Mouse (Mus musculus) CH12.LX (cell line): ENCODE results near the gene Fcrl1. TPM values are rescaled to one million over a fixed set of nuclear protein-coding genes. Genes with fewer than 3 reads are reported as not detected.

Experiments used
- DNase-seq: peaks from one replicate; pipeline ENCODE4 v3.0.0-alpha.2; 2013; ENCODE audit errors: extremely low read depth
- H3K27ac ChIP-seq: 2 replicates; pipeline ENCODE4 v1.5.1; 2012; ENCODE audit warnings: low read depth, mild to moderate bottlenecking, control low read depth, moderate library complexity; ENCODE audit not compliant: insufficient read depth
- H3K27me3 ChIP-seq: replicated peaks from 2 replicates; pipeline ENCODE3; 2012; ENCODE audit warnings: inconsistent platforms
- H3K36me3 ChIP-seq, 2 experiments: replicated peaks in 1 of 2; 2 replicates each; pipeline versions ENCODE3 to v1.6.1; 2012; ENCODE audit warnings: inconsistent platforms in 1 of 2, low read length in 1 of 2, mild to moderate bottlenecking in 1 of 2, mixed read lengths in 1 of 2, moderate library complexity in 1 of 2; ENCODE audit not compliant: control insufficient read depth in 1 of 2, insufficient read depth in 1 of 2
- H3K4me1 ChIP-seq, 2 experiments: 2 replicates each; pipeline ENCODE4 v1.6.1; 2012; ENCODE audit warnings: inconsistent platforms in 1 of 2, moderate library complexity in 1 of 2; ENCODE audit not compliant: insufficient read depth in 2 of 2, control insufficient read depth in 1 of 2
- H3K4me2 ChIP-seq: 2 replicates; pipeline ENCODE4 v1.6.1; 2012; ENCODE audit warnings: low read depth, mild to moderate bottlenecking, control low read depth; ENCODE audit not compliant: poor library complexity, insufficient read depth, severe bottlenecking
- H3K4me3 ChIP-seq, 3 experiments: fragments of 150-350 bp in 1 of 3; sonication (generic) in 1 of 3; replicated peaks in 1 of 3; 2 replicates each; pipeline versions ENCODE3 to v1.5.1; 2011 to 2012; ENCODE audit warnings: low read depth in 2 of 3, low read length in 2 of 3, mild to moderate bottlenecking in 2 of 3, moderate library complexity in 2 of 3, control low read depth in 1 of 3, improper control_type of control experiment in 1 of 3, inconsistent platforms in 1 of 3, mixed read lengths in 1 of 3; ENCODE audit not compliant: poor library complexity in 1 of 3
- H3K79me2 ChIP-seq: replicated peaks from 2 replicates; pipeline ENCODE4 v1.6.1; 2012; ENCODE audit warnings: mild to moderate bottlenecking, moderate library complexity; ENCODE audit not compliant: control insufficient read depth, poor library complexity, insufficient read depth, severe bottlenecking; ENCODE audit errors: extremely low read depth
- H3K9ac ChIP-seq: 2 replicates; pipeline ENCODE4 v1.6.1; 2012; ENCODE audit warnings: low read depth, mild to moderate bottlenecking, control low read depth, moderate library complexity; ENCODE audit not compliant: insufficient read depth
- H3K9me3 ChIP-seq: replicated peaks from 2 replicates; pipeline ENCODE3; 2012; ENCODE audit warnings: low read length, inconsistent platforms, mixed read lengths
- BHLHE40 ChIP-seq: IDR thresholded peaks from 2 replicates; pipeline ENCODE4 v1.6.1; 2011; ENCODE audit warnings: mild to moderate bottlenecking, low read depth, low read length, improper control_type of control experiment
- CHD1 ChIP-seq: IDR thresholded peaks from 2 replicates; pipeline ENCODE4 v1.6.1; 2012; ENCODE audit warnings: low read depth, low read length, improper control_type of control experiment, inconsistent platforms
- CHD2 ChIP-seq: IDR thresholded peaks from 2 replicates; pipeline ENCODE4 v1.6.1; 2011; ENCODE audit warnings: low read length, improper control_type of control experiment
- CTCF ChIP-seq, 2 experiments: IDR thresholded peaks in 1 of 2; conservative IDR thresholded peaks in 1 of 2; 2 replicates each; pipeline ENCODE4 v1.5.1; 2011 to 2012; ENCODE audit warnings: low read depth in 2 of 2, low read length in 2 of 2, improper control_type of control experiment in 1 of 2, inconsistent platforms in 1 of 2, mild to moderate bottlenecking in 1 of 2, moderate library complexity in 1 of 2
- E2F4 ChIP-seq: IDR thresholded peaks from 2 replicates; pipeline ENCODE4 v1.6.1; 2011; ENCODE audit warnings: low read depth, low read length, improper control_type of control experiment; ENCODE audit not compliant: insufficient replicate concordance
- EP300 ChIP-seq: IDR thresholded peaks from 2 replicates; pipeline ENCODE4 v1.6.1; 2011; ENCODE audit warnings: low read length, improper control_type of control experiment
- GABPA ChIP-seq: IDR thresholded peaks from 2 replicates; pipeline ENCODE4 v1.6.1; 2012; ENCODE audit warnings: low read depth, low read length, improper control_type of control experiment, inconsistent platforms; ENCODE audit not compliant: insufficient replicate concordance
- HCFC1 ChIP-seq: IDR thresholded peaks from 2 replicates; pipeline ENCODE4 v1.6.1; 2012; ENCODE audit warnings: low read depth, mild to moderate bottlenecking, inconsistent platforms, low read length, improper control_type of control experiment
- IRF4 ChIP-seq: IDR thresholded peaks from 2 replicates; pipeline ENCODE4 v1.6.1; 2014; ENCODE audit warnings: low read depth, mild to moderate bottlenecking, inconsistent platforms, low read length, improper control_type of control experiment
- JUN ChIP-seq: IDR thresholded peaks from 2 replicates; pipeline ENCODE4 v1.6.1; 2011; ENCODE audit warnings: low read depth, mild to moderate bottlenecking, low read length, improper control_type of control experiment, moderate library complexity; ENCODE audit not compliant: insufficient read depth
- JUND ChIP-seq: conservative IDR thresholded peaks from 2 replicates; pipeline ENCODE4 v1.6.1; 2011; ENCODE audit warnings: low read depth, low read length, improper control_type of control experiment
- MAFK ChIP-seq: IDR thresholded peaks from 2 replicates; pipeline ENCODE4 v1.6.1; 2011; ENCODE audit warnings: low read length, improper control_type of control experiment; ENCODE audit not compliant: insufficient replicate concordance
- MAX ChIP-seq: IDR thresholded peaks from 2 replicates; pipeline ENCODE4 v1.6.1; 2011; ENCODE audit warnings: low read length, improper control_type of control experiment
- MAZ ChIP-seq: IDR thresholded peaks from 2 replicates; pipeline ENCODE4 v1.6.1; 2012; ENCODE audit warnings: low read depth, mild to moderate bottlenecking, inconsistent platforms, low read length, improper control_type of control experiment, moderate library complexity
- MEF2A ChIP-seq: IDR thresholded peaks from 2 replicates; pipeline ENCODE4 v1.6.1; 2014; ENCODE audit warnings: low read depth, mild to moderate bottlenecking, inconsistent platforms, low read length, improper control_type of control experiment, borderline replicate concordance
- MXI1 ChIP-seq: IDR thresholded peaks from 2 replicates; pipeline ENCODE4 v1.6.1; 2011; ENCODE audit warnings: mild to moderate bottlenecking, low read depth, low read length, improper control_type of control experiment
- MYC ChIP-seq: IDR thresholded peaks from 2 replicates; pipeline ENCODE4 v1.6.1; 2011; ENCODE audit warnings: low read depth, mild to moderate bottlenecking, improper control_type of control experiment, low read length
- NRF1 ChIP-seq: IDR thresholded peaks from 2 replicates; pipeline ENCODE4 v1.6.1; 2014; ENCODE audit warnings: low read depth, mild to moderate bottlenecking, inconsistent platforms, low read length, improper control_type of control experiment, moderate library complexity
- PAX5 ChIP-seq: IDR thresholded peaks from 2 replicates; pipeline ENCODE4 v1.6.1; 2012; ENCODE audit warnings: low read length, inconsistent platforms, mixed read lengths
- POLR2AphosphoS2 ChIP-seq: IDR thresholded peaks from 2 replicates; pipeline ENCODE4 v1.6.1; 2011; ENCODE audit warnings: low read depth, low read length, improper control_type of control experiment
- RAD21 ChIP-seq: IDR thresholded peaks from 2 replicates; pipeline ENCODE4 v1.6.1; 2011; ENCODE audit warnings: low read depth, mild to moderate bottlenecking, low read length, improper control_type of control experiment, moderate library complexity
- SIN3A ChIP-seq: IDR thresholded peaks from 2 replicates; pipeline ENCODE4 v1.6.1; 2012; ENCODE audit warnings: low read length, improper control_type of control experiment, inconsistent platforms
- SMC3 ChIP-seq: IDR thresholded peaks from 2 replicates; pipeline ENCODE4 v1.6.1; 2011; ENCODE audit warnings: low read depth, low read length, improper control_type of control experiment
- TBP ChIP-seq: conservative IDR thresholded peaks from 2 replicates; pipeline ENCODE4 v1.6.1; 2011; ENCODE audit warnings: low read depth, low read length, improper control_type of control experiment
- TCF12 ChIP-seq: IDR thresholded peaks from 2 replicates; pipeline ENCODE4 v1.6.1; 2014; ENCODE audit warnings: low read depth, mild to moderate bottlenecking, inconsistent platforms, low read length, improper control_type of control experiment
- USF1 ChIP-seq: IDR thresholded peaks from 2 replicates; pipeline ENCODE4 v1.6.1; 2014; ENCODE audit warnings: low read depth, mild to moderate bottlenecking, inconsistent platforms, low read length, improper control_type of control experiment
- ZC3H11A ChIP-seq: IDR thresholded peaks from 2 replicates; pipeline ENCODE4 v1.6.1; 2012; ENCODE audit warnings: low read depth, mild to moderate bottlenecking, inconsistent platforms, low read length, improper control_type of control experiment
- ZKSCAN1 ChIP-seq: IDR thresholded peaks from 2 replicates; pipeline ENCODE4 v1.6.1; 2012; ENCODE audit warnings: low read depth, inconsistent platforms, low read length, improper control_type of control experiment, borderline replicate concordance
- dilution Hi-C: fragments of 300-500 bp; cut with MboI; formaldehyde crosslinking; loops from 2 replicates; pipeline ENCODE4 v1.14.3; 2020; ENCODE audit warnings: low sequenced_read_pairs; ENCODE audit not compliant: extremely low pct_unique_long_range_greater_than_20kb, extremely low pct_ligation_motif_present
- in situ Hi-C: fragments of 300-500 bp; cut with MboI; formaldehyde crosslinking; loops from 3 replicates; pipeline ENCODE4 v1.14.3; 2019; ENCODE audit warnings: low sequenced_read_pairs, low pct_ligation_motif_present, low pct_unique_long_range_greater_than_20kb, mixed read lengths
- polyA plus RNA-seq: library from polyadenylated mRNA; unstranded; fragments of >175 nt; gene quantifications from 2 replicates; pipeline ENCODE4 v1.2.1, GENCODE M21; 2012; ENCODE audit warnings: low read depth; ENCODE audit not compliant: insufficient read length
- total RNA-seq, 2 experiments: library from RNA; depleted of rRNA; stranded (reverse); fragments of 300-350 nt in 1 of 2; fragments of >200 nt in 1 of 2; gene quantifications; 2 replicates each; pipeline ENCODE4 v1.2.3; 2012 to 2014

The Fcrl1 gene
- total and polyA plus RNA-seq, 3 experiments = 20.6 to 50.1 (median 45.2) TPM

GRCm38 (mm10) chr3:87435479-87435878 is 59.3 kb downstream of the Fcrl1 start, which contains the start of gene Fcrl5:
Fcrl5 (plus strand) TSS chr3:87435773.
- dilution Hi-C loops = no loop called here
- DNase-seq = peak; percentile 70
- peaks cover 2% of the 10 kb centered on the region; the same call in 1 of the 2 replicates for H3K79me2 ChIP-seq
- peaks cover 9% of the 10 kb centered on the region for H3K9me3 ChIP-seq
- TF ChIP-seq MAZ (no peak), CHD2 (no peak), CHD1 (no peak), MAX (no peak), CTCF (conservative IDR thresholded peaks at IDR 0.05 in 1 of 2, IDR thresholded peaks at IDR 0.05 in 1 of 2; ENCODE audit: low read depth in 2 of 2, low read length in 2 of 2) (no peak), ZKSCAN1 (no peak), USF1 (no peak), JUN (no peak), E2F4 (no peak), HCFC1 (no peak), TBP (no peak), ZC3H11A (no peak), MYC (0 out of 2 replicates have a peak, but pooled peaks have one; percentile 63), TCF12 (no peak), RAD21 (no peak), MEF2A (0 out of 2 replicates have a peak, but pooled peaks have one; percentile 16), EP300 (peak; percentile 40; the same call in 1 of the 2 replicates), SIN3A (no peak), JUND (no peak), GABPA (no peak), SMC3 (no peak), IRF4 (0 out of 2 replicates have a peak, but pooled peaks have one; percentile 10), MAFK (no peak), MXI1 (no peak), NRF1 (no peak), PAX5 (no peak), BHLHE40 (peak; percentile 52; the same call in 1 of the 2 replicates), POLR2AphosphoS2 (no peak)
- TF ChIP-seq, all 38 proteins: peak for 5
- Histone ChIP-seq H3K4me3 (peak within 1 kb of the TSS in 1 of 3 experiments; percentile 47), H3K36me3 (peaks cover 0 to 13% of the 10 kb centered on the region in 2 experiments), H3K27ac (peak within 1 kb of the TSS; percentile 68), H3K9ac (0 out of 2 replicates have a peak within 1 kb of the TSS, but pooled peaks have one; percentile 17), H3K27me3 (no peaks in the 10 kb centered on the region), H3K4me2 (peak within 1 kb of the TSS; percentile 34), H3K4me1 (peaks cover 7 to 29% of the 10 kb centered on the region in 2 experiments)
- in situ Hi-C loops = no loop called here
